Mouse (Mus musculus) neural tube, embryonic 13.5 days (tissue): ENCODE results near the gene Cplx3. TPM values are rescaled to one million over a fixed set of nuclear protein-coding genes. Genes with fewer than 3 reads are reported as not detected.

Experiments used
- ATAC-seq: fragments of 200-750 bp; cut with Nextera tagmentation; 2 replicates; pipeline ENCODE4 v1.8.0; 2017; ENCODE audit warnings: low read depth, mild to moderate bottlenecking, moderate TSS enrichment, moderate library complexity
- H3K27ac ChIP-seq: fragments of 300-500 bp; sonication (generic); replicated peaks from 2 replicates; pipeline ENCODE4 v1.5.1; 2015; ENCODE audit warnings: moderate library complexity, mild to moderate bottlenecking, inconsistent platforms
- H3K27me3 ChIP-seq: fragments of 300-500 bp; sonication (generic); 2 replicates; pipeline ENCODE4 v1.6.1; 2015; ENCODE audit warnings: mild to moderate bottlenecking, inconsistent platforms
- H3K36me3 ChIP-seq: fragments of 300-500 bp; sonication (generic); 2 replicates; pipeline ENCODE4 v1.6.1; 2015; ENCODE audit warnings: mild to moderate bottlenecking, inconsistent platforms
- H3K4me1 ChIP-seq: fragments of 300-500 bp; sonication (generic); replicated peaks from 2 replicates; pipeline ENCODE4 v1.6.1; 2015; ENCODE audit warnings: inconsistent platforms
- H3K4me2 ChIP-seq: fragments of 300-500 bp; sonication (generic); 2 replicates; pipeline ENCODE4 v1.6.1; 2015; ENCODE audit warnings: inconsistent platforms, mild to moderate bottlenecking, moderate library complexity
- H3K4me3 ChIP-seq: fragments of 300-500 bp; sonication (generic); 2 replicates; pipeline ENCODE4 v1.5.1; 2015; ENCODE audit warnings: mild to moderate bottlenecking, inconsistent platforms
- H3K9ac ChIP-seq: fragments of 300-500 bp; sonication (generic); 2 replicates; pipeline ENCODE4 v1.6.1; 2015; ENCODE audit warnings: moderate library complexity, mild to moderate bottlenecking, inconsistent platforms
- H3K9me3 ChIP-seq: fragments of 300-500 bp; sonication (generic); 2 replicates; pipeline ENCODE4 v1.6.1; 2016; ENCODE audit warnings: inconsistent platforms
- WGBS: fragments of 180-500 bp; shearing (Covaris S2); methylation state at CpG from one replicate; pipeline ENCODE4 v1.1.7; 2015; 5-methylcytosine and 5-hydroxymethylcytosine counted together
- polyA plus RNA-seq: library from polyadenylated mRNA; unstranded; fragments of >200 nt; fragmentation: Nextera tagmentation; extraction: Ambion mirVana; gene quantifications from 2 replicates; pipeline ENCODE4 v1.2.1, GENCODE M21; 2015

Gene Cplx3
- polyA plus RNA-seq, 1 experiment from 2014 or later: not detected

GRCm38 (mm10) chr9:57637272-57637671, 31.2 kb upstream of the Cplx3 start:
- 61% methylated on average over 3 of the region's 3 CpGs for WGBS
- Histone ChIP-seq H3K9me3 (no peaks in the 10 kb centered on the region), H3K9ac (0 out of 2 replicates have a peak overlapping the region, but pooled peaks have one; percentile 62), H3K27ac (peak overlapping the region; percentile 30), H3K4me1 (peaks cover 68% of the 10 kb centered on the region), H3K4me2 (peak overlapping the region; percentile 42; the same call in 1 of the 2 replicates), H3K27me3 (no peaks in the 10 kb centered on the region), H3K36me3 (peaks cover 12% of the 10 kb centered on the region), H3K4me3 (no peak overlapping the region)
- ATAC-seq: no peak

- no peak overlapping the region for H3K4me2 ChIP-seq
- peaks cover 38% of the 10 kb centered on the region for H3K36me3 ChIP-seq
- no peaks in the 10 kb centered on the region for H3K9me3 ChIP-seq
- H3K4me1 ChIP-seq: peaks cover 31% of the 10 kb centered on the region
- no peak overlapping the region for H3K4me3 ChIP-seq
- no peaks in the 10 kb centered on the region for H3K27me3 ChIP-seq
- no peak overlapping the region for H3K27ac ChIP-seq
- no peak for ATAC-seq
- 52% methylated on average over 4 of the region's 4 CpGs for WGBS
- no peak overlapping the region for H3K9ac ChIP-seq
Measured at GRCm38 (mm10) chr9:57633481-57634024, 27.5 kb upstream of the Cplx3 start.

GRCm38 (mm10) chr9:57629118-57629874, 23.2 kb upstream of the Cplx3 start:
- H3K4me1 ChIP-seq: peaks cover 10% of the 10 kb centered on the region
- no peaks in the 10 kb centered on the region for H3K27me3 ChIP-seq
- ATAC-seq: peak; percentile 48
- no peaks in the 10 kb centered on the region for H3K9me3 ChIP-seq
- WGBS: 72% methylated on average over 14 of the region's 14 CpGs
- no peak overlapping the region for H3K4me2 ChIP-seq
- H3K4me3 ChIP-seq: no peak overlapping the region
- peak overlapping the region; percentile 35; the same call in 1 of the 2 replicates for H3K27ac ChIP-seq
- peaks cover 80% of the 10 kb centered on the region for H3K36me3 ChIP-seq
- no peak overlapping the region for H3K9ac ChIP-seq

GRCm38 (mm10) chr9:57628717-57629116, 22.6 kb upstream of the Cplx3 start:
- no peak for ATAC-seq
- H3K4me2 ChIP-seq: no peak overlapping the region
- WGBS: 93% methylated on average over 12 of the region's 12 CpGs

GRCm38 (mm10) chr9:57627892-57628291, 21.8 kb upstream of the Cplx3 start:
- Histone ChIP-seq H3K9ac (no peak overlapping the region), H3K27me3 (no peaks in the 10 kb centered on the region), H3K27ac (no peak overlapping the region), H3K9me3 (no peaks in the 10 kb centered on the region), H3K36me3 (peaks cover 87% of the 10 kb centered on the region), H3K4me3 (no peak overlapping the region), H3K4me2 (no peak overlapping the region), H3K4me1 (no peaks in the 10 kb centered on the region)
- no peak for ATAC-seq
- WGBS: 93% methylated on average over 11 of the region's 11 CpGs

More at GRCm38 (mm10) chr9:57628717-57629116, 22.6 kb upstream of the Cplx3 start:
- Histone ChIP-seq H3K27ac (no peak overlapping the region), H3K27me3 (no peaks in the 10 kb centered on the region), H3K4me3 (no peak overlapping the region), H3K36me3 (peaks cover 85% of the 10 kb centered on the region), H3K9ac (no peak overlapping the region), H3K4me1 (peaks cover 4% of the 10 kb centered on the region; the same call in 1 of the 2 replicates), H3K9me3 (no peaks in the 10 kb centered on the region)

GRCm38 (mm10) chr9:57627191-57627590, 21.1 kb upstream of the Cplx3 start:
- H3K4me1 ChIP-seq: no peaks in the 10 kb centered on the region
- peaks cover 85% of the 10 kb centered on the region for H3K36me3 ChIP-seq
- H3K9me3 ChIP-seq: no peaks in the 10 kb centered on the region
- H3K27ac ChIP-seq: no peak overlapping the region
- ATAC-seq: no peak
- no peak overlapping the region for H3K4me3 ChIP-seq
- H3K4me2 ChIP-seq: no peak overlapping the region
- H3K9ac ChIP-seq: no peak overlapping the region
- no peaks in the 10 kb centered on the region for H3K27me3 ChIP-seq
- 91% methylated on average over 17 of the region's 17 CpGs for WGBS

- no peak overlapping the region for H3K9ac ChIP-seq
- no peaks in the 10 kb centered on the region for H3K27me3 ChIP-seq
- H3K4me3 ChIP-seq: no peak overlapping the region
- no peak overlapping the region for H3K27ac ChIP-seq
- no peaks in the 10 kb centered on the region for H3K9me3 ChIP-seq
- WGBS: 76% methylated on average over 15 of the region's 15 CpGs
- H3K4me1 ChIP-seq: no peaks in the 10 kb centered on the region
- peaks cover 73% of the 10 kb centered on the region for H3K36me3 ChIP-seq
- no peak overlapping the region for H3K4me2 ChIP-seq
- no peak for ATAC-seq
Measured at GRCm38 (mm10) chr9:57625674-57626500, 19.8 kb upstream of the Cplx3 start.

GRCm38 (mm10) chr9:57624295-57624694, 18.2 kb upstream of the Cplx3 start:
- no peak overlapping the region for H3K27ac ChIP-seq
- no peaks in the 10 kb centered on the region for H3K9me3 ChIP-seq
- H3K4me1 ChIP-seq: no peaks in the 10 kb centered on the region
- H3K9ac ChIP-seq: no peak overlapping the region
- H3K4me3 ChIP-seq: no peak overlapping the region
- H3K4me2 ChIP-seq: no peak overlapping the region
- H3K27me3 ChIP-seq: no peaks in the 10 kb centered on the region
- 89% methylated on average over 7 of the region's 7 CpGs for WGBS
- H3K36me3 ChIP-seq: peaks cover 57% of the 10 kb centered on the region
- ATAC-seq: no peak

GRCm38 (mm10) chr9:57620674-57621073, 14.6 kb upstream of the Cplx3 start, which contains the start of gene Lman1l:
Lman1l (minus strand) TSS chr9:57620774.
- Histone ChIP-seq H3K27me3 (no peaks in the 10 kb centered on the region), H3K27ac (no peak within 1 kb of the TSS), H3K4me2 (no peak within 1 kb of the TSS), H3K9ac (no peak within 1 kb of the TSS), H3K9me3 (no peaks in the 10 kb centered on the region), H3K4me1 (no peaks in the 10 kb centered on the region), H3K36me3 (peaks cover 21% of the 10 kb centered on the region), H3K4me3 (no peak within 1 kb of the TSS)
- 91% methylated on average over 5 of the region's 5 CpGs for WGBS
- no peak for ATAC-seq

GRCm38 (mm10) chr9:57618854-57619253, 12.8 kb upstream of the Cplx3 start:
- Histone ChIP-seq H3K9me3 (no peaks in the 10 kb centered on the region), H3K4me1 (no peaks in the 10 kb centered on the region)
- WGBS: 78% methylated on average over 8 of the region's 8 CpGs

GRCm38 (mm10) chr9:57617556-57618169, 11.6 kb upstream of the Cplx3 start:
- WGBS: 84% methylated on average over 8 of the region's 8 CpGs
- H3K9me3 ChIP-seq: no peaks in the 10 kb centered on the region

More at GRCm38 (mm10) chr9:57618854-57619253, 12.8 kb upstream of the Cplx3 start:
- Histone ChIP-seq H3K27ac (no peak overlapping the region), H3K27me3 (no peaks in the 10 kb centered on the region), H3K4me3 (no peak overlapping the region), H3K9ac (no peak overlapping the region), H3K4me2 (no peak overlapping the region), H3K36me3 (0 out of 2 replicates have a peak, but pooled peaks cover 3% of the 10 kb centered on the region)
- ATAC-seq: no peak

More at GRCm38 (mm10) chr9:57617556-57618169, 11.6 kb upstream of the Cplx3 start:
- H3K27ac ChIP-seq: no peak overlapping the region
- no peaks in the 10 kb centered on the region for H3K27me3 ChIP-seq
- H3K9ac ChIP-seq: no peak overlapping the region
- H3K4me1 ChIP-seq: no peaks in the 10 kb centered on the region
- no peak for ATAC-seq
- no peak overlapping the region for H3K4me2 ChIP-seq
- no peak overlapping the region for H3K4me3 ChIP-seq
- H3K36me3 ChIP-seq: no peaks in the 10 kb centered on the region
